Mouse (Mus musculus) heart, adult 2 months (tissue): ENCODE results near the gene Gmfg.

Experiments used
- CTCF ChIP-seq: fragments of 200-600 bp; IDR thresholded peaks from 2 replicates; pipeline ENCODE4 v1.8.1; 2022; ENCODE audit warnings: antibody characterized with exemption, mild to moderate bottlenecking, moderate library complexity
- EP300 ChIP-seq: fragments of 200-500 bp; IDR thresholded peaks from 2 replicates; pipeline ENCODE4 v1.6.1; 2011; ENCODE audit warnings: low read depth, low read length, control low read depth; ENCODE audit not compliant: insufficient read depth
- POLR2A ChIP-seq: fragments of 200-500 bp; IDR thresholded peaks from 2 replicates; pipeline ENCODE4 v1.6.1; 2011; ENCODE audit warnings: mild to moderate bottlenecking, low read depth, low read length, control low read depth; ENCODE audit not compliant: insufficient read depth

DNA sequence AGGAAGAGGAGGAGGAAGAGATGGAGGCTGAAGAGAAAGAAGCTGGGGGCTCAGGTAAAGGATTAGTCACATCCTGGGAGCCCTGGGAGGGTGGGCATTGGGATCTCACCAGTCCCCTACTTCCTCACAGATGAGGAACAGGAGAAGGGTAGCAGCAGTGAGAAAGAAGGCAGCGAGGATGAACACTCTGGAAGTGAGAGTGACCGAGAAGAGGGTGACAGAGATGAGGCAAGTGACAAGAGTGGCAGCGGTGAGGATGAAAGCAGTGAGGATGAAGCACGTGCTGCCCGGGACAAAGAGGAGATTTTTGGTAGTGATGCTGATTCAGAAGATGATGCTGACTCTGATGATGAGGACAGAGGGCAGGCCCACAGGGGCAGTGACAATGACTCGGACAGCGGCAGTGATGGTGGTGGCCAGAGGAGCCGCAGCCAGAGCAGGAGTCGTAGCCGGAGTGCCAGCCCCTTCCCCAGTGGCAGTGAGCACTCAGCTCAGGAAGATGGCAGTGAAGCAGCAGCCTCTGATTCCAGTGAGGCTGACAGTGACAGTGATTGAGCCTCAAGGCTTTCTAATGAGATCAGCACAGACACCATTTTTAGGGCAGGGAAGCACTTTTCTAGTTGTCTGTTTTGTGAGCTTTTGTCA lies 38.4 kb upstream of the Gmfg start:
- TF ChIP-seq CTCF (no peak), POLR2A (no peak), EP300 (no peak)
